Mouse (Mus musculus) hindbrain, embryonic 11.5 days (tissue): ENCODE results near the gene Ypel5. TPM values are rescaled to one million over a fixed set of nuclear protein-coding genes. Genes with fewer than 3 reads are reported as not detected.

Source experiments
- ATAC-seq: fragments of 200-750 bp; cut with Nextera tagmentation; 2 replicates; pipeline ENCODE4 v1.8.0; 2017; ENCODE audit warnings: mild to moderate bottlenecking, moderate TSS enrichment, moderate library complexity; ENCODE audit not compliant: low FRiP score
- DNase-seq: peaks from one replicate; pipeline ENCODE4 v3.0.0-alpha.2; 2015; ENCODE audit warnings: low spot score
- H3K27ac ChIP-seq: fragments of 300-500 bp; sonication (generic); 2 replicates; pipeline ENCODE4 v1.5.1; 2014; ENCODE audit warnings: mild to moderate bottlenecking, low read depth, low read length
- H3K27me3 ChIP-seq: fragments of 300-500 bp; sonication (generic); 2 replicates; pipeline ENCODE4 v1.6.1; 2014; ENCODE audit warnings: mild to moderate bottlenecking, low read length, moderate library complexity, mixed read lengths; ENCODE audit not compliant: control insufficient read depth, insufficient read depth
- H3K36me3 ChIP-seq: fragments of 300-500 bp; sonication (generic); 2 replicates; pipeline ENCODE4 v1.6.1; 2014; ENCODE audit warnings: mild to moderate bottlenecking, low read length, moderate library complexity, mixed read lengths; ENCODE audit not compliant: control insufficient read depth, insufficient read depth
- H3K4me1 ChIP-seq: fragments of 300-500 bp; sonication (generic); replicated peaks from 2 replicates; pipeline ENCODE4 v1.6.1; 2014; ENCODE audit warnings: low read length, mixed read lengths; ENCODE audit not compliant: control insufficient read depth, insufficient read depth
- H3K4me2 ChIP-seq: fragments of 300-500 bp; sonication (generic); replicated peaks from 2 replicates; pipeline ENCODE4 v1.6.1; 2014; ENCODE audit warnings: mild to moderate bottlenecking, low read depth, low read length
- H3K4me3 ChIP-seq: fragments of 300-500 bp; sonication (generic); 2 replicates; pipeline ENCODE4 v1.5.1; 2014; ENCODE audit warnings: low read depth, low read length
- H3K9ac ChIP-seq: fragments of 300-500 bp; sonication (generic); 2 replicates; pipeline ENCODE4 v1.6.1; 2014; ENCODE audit warnings: low read depth, low read length
- H3K9me3 ChIP-seq: fragments of 300-500 bp; sonication (generic); 2 replicates; pipeline ENCODE4 v1.6.1; 2016; ENCODE audit warnings: low read length; ENCODE audit not compliant: control insufficient read depth
- WGBS: fragments of 180-500 bp; shearing (Covaris S2); extraction: QIAGEN DNeasy Blood & Tissue Kit; methylation state at CpG from one replicate; pipeline ENCODE4 v1.1.7; 2014; 5-methylcytosine and 5-hydroxymethylcytosine counted together
- polyA plus RNA-seq: library from polyadenylated mRNA; unstranded; fragments of >200 nt; fragmentation: Nextera tagmentation; extraction: Ambion mirVana; gene quantifications from 2 replicates; pipeline ENCODE4 v1.2.1, GENCODE M21; 2014

The Ypel5 gene
- polyA plus RNA-seq, 1 experiment from 2014 or later: 80.4 TPM

DNA sequence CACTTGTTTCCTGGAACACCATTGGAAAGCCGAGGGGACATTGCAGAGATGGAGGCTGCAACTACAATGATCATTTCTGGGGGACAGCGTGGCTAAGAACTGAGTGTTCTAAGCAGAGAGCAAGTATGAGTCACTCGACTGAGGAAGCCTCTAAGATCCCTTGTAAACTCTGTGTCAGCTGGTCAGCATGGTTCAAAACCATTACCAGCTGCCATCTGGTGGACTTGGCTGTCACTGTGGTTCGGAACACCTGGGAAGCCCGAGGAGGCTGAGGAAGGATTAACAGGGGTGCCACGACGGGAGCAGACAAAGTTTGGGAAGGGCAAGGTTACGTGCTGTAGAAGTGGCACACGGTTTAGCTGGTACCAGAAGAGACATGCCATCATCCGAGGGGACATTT lies 27.0 kb downstream of the Ypel5 start:
- Histone ChIP-seq H3K9me3 (no peaks in the 10 kb centered on the region), H3K27ac (no peak overlapping the region), H3K4me2 (no peak overlapping the region), H3K4me3 (no peak overlapping the region), H3K9ac (no peak overlapping the region), H3K36me3 (no peaks in the 10 kb centered on the region), H3K4me1 (no peaks in the 10 kb centered on the region), H3K27me3 (no peaks in the 10 kb centered on the region)
- WGBS: 87% methylated on average over 10 of the region's 10 CpGs
- no peak for DNase-seq
- ATAC-seq: no peak

GRCm38 (mm10) chr17:72866624-72867245 lies 30.5 kb downstream of the Ypel5 start:
- Histone ChIP-seq H3K27ac (no peak overlapping the region), H3K9ac (no peak overlapping the region), H3K36me3 (no peaks in the 10 kb centered on the region), H3K9me3 (no peaks in the 10 kb centered on the region), H3K4me3 (no peak overlapping the region), H3K4me2 (no peak overlapping the region), H3K4me1 (no peaks in the 10 kb centered on the region), H3K27me3 (no peaks in the 10 kb centered on the region)
- ATAC-seq: no peak
- WGBS: 89% methylated on average over 3 of the region's 3 CpGs
- no peak for DNase-seq

GRCm38 (mm10) chr17:72868181-72868580 lies 31.9 kb downstream of the Ypel5 start:
- Histone ChIP-seq H3K4me3 (no peak overlapping the region), H3K27me3 (no peaks in the 10 kb centered on the region), H3K4me1 (no peaks in the 10 kb centered on the region), H3K9ac (no peak overlapping the region), H3K9me3 (no peaks in the 10 kb centered on the region), H3K27ac (no peak overlapping the region), H3K4me2 (no peak overlapping the region), H3K36me3 (no peaks in the 10 kb centered on the region)
- DNase-seq (no peak), ATAC-seq (no peak)
- WGBS: 100% methylated on average over 2 of the region's 2 CpGs

GRCm38 (mm10) chr17:72878979-72879378 lies 42.7 kb downstream of the Ypel5 start:
- WGBS: 90% methylated on average over 9 of the region's 9 CpGs
- ATAC-seq: no peak
- DNase-seq: no peak

DNA sequence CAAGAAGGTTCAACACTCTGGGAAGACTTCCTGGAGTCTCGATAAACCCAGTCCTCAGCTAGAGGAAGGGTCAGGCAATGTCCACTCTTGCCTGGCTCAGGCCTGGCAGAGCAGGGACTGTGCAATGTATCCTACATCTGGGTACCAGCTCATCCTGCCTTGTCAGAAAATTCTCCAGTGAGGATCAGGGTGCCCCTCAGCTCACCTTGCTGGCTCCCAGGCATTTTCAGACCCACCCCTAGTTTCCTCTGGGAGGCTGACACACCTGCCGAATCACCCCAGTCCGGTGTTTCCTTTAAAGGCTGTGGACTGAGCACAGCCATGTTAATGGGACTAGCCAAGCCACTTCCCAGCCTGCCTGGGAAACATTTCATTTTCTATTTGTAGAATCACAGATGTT lies 43.9 kb downstream of the Ypel5 start:
- Histone ChIP-seq H3K27me3 (no peaks in the 10 kb centered on the region), H3K27ac (no peak overlapping the region), H3K9ac (no peak overlapping the region), H3K4me1 (no peaks in the 10 kb centered on the region), H3K4me3 (no peak overlapping the region), H3K36me3 (no peaks in the 10 kb centered on the region), H3K4me2 (no peak overlapping the region), H3K9me3 (no peaks in the 10 kb centered on the region)
- WGBS: 75% methylated on average over 3 of the region's 3 CpGs
- ATAC-seq (no peak), DNase-seq (no peak)

More at GRCm38 (mm10) chr17:72878979-72879378, 42.7 kb downstream of the Ypel5 start:
- H3K4me3 ChIP-seq: no peak overlapping the region
- no peaks in the 10 kb centered on the region for H3K4me1 ChIP-seq
- H3K27me3 ChIP-seq: no peaks in the 10 kb centered on the region
- no peak overlapping the region for H3K4me2 ChIP-seq
- H3K9me3 ChIP-seq: no peaks in the 10 kb centered on the region
- H3K9ac ChIP-seq: no peak overlapping the region
- H3K27ac ChIP-seq: no peak overlapping the region
- no peaks in the 10 kb centered on the region for H3K36me3 ChIP-seq

GRCm38 (mm10) chr17:72881051-72881450 lies 44.8 kb downstream of the Ypel5 start:
- no peak overlapping the region for H3K4me3 ChIP-seq
- no peaks in the 10 kb centered on the region for H3K9me3 ChIP-seq
- H3K4me1 ChIP-seq: no peaks in the 10 kb centered on the region
- no peak overlapping the region for H3K27ac ChIP-seq
- no peak for ATAC-seq
- no peak overlapping the region for H3K9ac ChIP-seq
- no peaks in the 10 kb centered on the region for H3K27me3 ChIP-seq
- 77% methylated on average over 3 of the region's 3 CpGs for WGBS
- no peaks in the 10 kb centered on the region for H3K36me3 ChIP-seq
- no peak for DNase-seq
- H3K4me2 ChIP-seq: no peak overlapping the region

DNA sequence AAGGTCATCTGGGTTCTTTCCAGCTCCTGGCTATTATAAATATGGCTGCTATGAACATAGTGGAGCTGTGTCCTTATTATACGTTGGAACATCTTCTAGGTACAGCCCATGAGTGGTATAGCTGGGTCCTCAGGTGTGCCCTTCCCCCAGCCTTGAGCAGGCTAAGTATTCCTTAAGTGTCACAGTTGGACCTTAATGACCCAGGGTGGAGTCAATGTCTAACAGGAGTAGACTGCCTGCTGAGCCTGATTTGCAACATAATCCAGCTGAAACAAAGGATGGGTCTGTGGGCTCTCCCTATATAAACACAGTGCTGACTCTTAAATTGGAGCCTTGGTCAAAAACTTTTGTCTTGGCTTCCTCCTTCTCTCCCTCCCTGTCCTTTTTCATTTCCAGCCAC lies 45.6 kb downstream of the Ypel5 start:
- Histone ChIP-seq H3K9ac (no peak overlapping the region), H3K4me2 (no peak overlapping the region), H3K9me3 (no peaks in the 10 kb centered on the region), H3K4me1 (no peaks in the 10 kb centered on the region), H3K4me3 (no peak overlapping the region), H3K27ac (no peak overlapping the region), H3K27me3 (no peaks in the 10 kb centered on the region), H3K36me3 (no peaks in the 10 kb centered on the region)
- DNase-seq: no peak
- 46% methylated on average over 1 of the region's 1 CpGs for WGBS
- ATAC-seq: no peak

- ATAC-seq (peak; percentile 73), DNase-seq (peak; percentile 85)
- no peaks in the 10 kb centered on the region for H3K27me3 ChIP-seq
- 20% methylated on average over 19 of the region's 20 CpGs for WGBS
- no peak overlapping the region; the same call in 1 of the 2 replicates for H3K9ac ChIP-seq
- H3K9me3 ChIP-seq: no peaks in the 10 kb centered on the region
- H3K4me2 ChIP-seq: 0 out of 2 replicates have a peak overlapping the region, but pooled peaks have one; percentile 9
- no peak overlapping the region for H3K4me3 ChIP-seq
- H3K36me3 ChIP-seq: no peaks in the 10 kb centered on the region
- H3K4me1 ChIP-seq: no peaks in the 10 kb centered on the region
- H3K27ac ChIP-seq: no peak overlapping the region
Measured at GRCm38 (mm10) chr17:72889556-72890397, 53.5 kb downstream of the Ypel5 start.
